Mouse (Mus musculus) cerebellum, adult 2 months (tissue): ENCODE results near the gene Lrba.

Experiments used
- CTCF ChIP-seq: fragments of 200-500 bp; IDR thresholded peaks from 2 replicates; pipeline ENCODE4 v1.5.1; 2011; ENCODE audit warnings: low read depth, mild to moderate bottlenecking, control low read depth, low read length, moderate library complexity, borderline replicate concordance; ENCODE audit not compliant: insufficient read depth
- POLR2A ChIP-seq: fragments of 200-500 bp; IDR thresholded peaks from 2 replicates; pipeline ENCODE4 v1.6.1; 2011; ENCODE audit warnings: low read length, control low read depth, borderline replicate concordance; ENCODE audit not compliant: insufficient read depth

- TF ChIP-seq CTCF (no peak), POLR2A (no peak)
Observed at GRCm38 (mm10) chr3:86558976-86559375, 334.5 kb downstream of the Lrba start.
